Mouse (Mus musculus): ENCODE results near the gene Fbxl13. TPM values are rescaled to one million over a fixed set of nuclear protein-coding genes. Genes with fewer than 3 reads are reported as not detected.

The Fbxl13 gene
- total and polyA plus RNA-seq, 3 experiments: 0.14 to 0.30 (median 0.19) TPM

DNA sequence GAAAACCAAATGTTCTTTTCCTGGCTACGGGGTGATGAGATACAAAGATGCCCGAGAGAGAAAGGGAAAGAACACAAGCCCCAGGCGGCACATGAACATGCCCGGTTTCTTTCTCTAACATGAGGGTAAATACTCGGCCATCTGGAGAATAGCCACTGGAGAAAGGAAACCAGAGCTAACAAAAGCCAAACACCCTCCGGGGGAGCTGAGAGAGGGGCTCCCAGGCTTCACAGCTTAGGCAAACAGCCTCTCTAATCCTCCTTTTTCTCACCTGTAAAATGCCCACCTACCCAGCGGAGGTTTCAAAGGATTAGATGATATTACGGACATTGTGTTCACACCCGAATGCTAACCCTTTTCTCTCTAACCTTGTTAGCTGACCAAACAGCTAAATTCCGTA, 39.6 kb upstream of the Fbxl13 start:
- Histone ChIP-seq H3K4me2 (ENCODE audit: insufficient read depth, low read depth, poor library complexity, severe bottlenecking) (no peak overlapping the region), H3K4me3 (replicated peaks in 1 of 3; ENCODE audit: low read depth in 2 of 3, low read length in 2 of 3, poor library complexity in 1 of 3) (no peak overlapping the region), H3K36me3 (replicated peaks in 1 of 2; ENCODE audit: control insufficient read depth in 1 of 2, insufficient read depth in 1 of 2, low read length in 1 of 2) (no peaks in the 10 kb centered on the region), H3K79me2 (replicated peaks; ENCODE audit: control insufficient read depth, extremely low read depth, insufficient read depth, poor library complexity, severe bottlenecking) (no peaks in the 10 kb centered on the region), H3K27me3 (replicated peaks) (no peaks in the 10 kb centered on the region), H3K9me3 (replicated peaks; ENCODE audit: low read length) (no peaks in the 10 kb centered on the region), H3K27ac (ENCODE audit: insufficient read depth, low read depth) (no peak overlapping the region), H3K4me1 (ENCODE audit: control insufficient read depth in 1 of 2, insufficient read depth in 2 of 2) (peaks cover 3 to 16% of the 10 kb centered on the region in 2 experiments), H3K9ac (ENCODE audit: insufficient read depth, low read depth) (no peak overlapping the region)
- dilution Hi-C loops (cut with MboI; ENCODE audit: extremely low pct_ligation_motif_present, extremely low pct_unique_long_range_greater_than_20kb, low sequenced_read_pairs): no loop called here
- in situ Hi-C loops (cut with MboI; ENCODE audit: low pct_ligation_motif_present, low pct_unique_long_range_greater_than_20kb, low sequenced_read_pairs): no loop called here
- TF ChIP-seq NELFE (IDR thresholded peaks at IDR 0.05; ENCODE audit: low read depth, low read length): no peak
- TF ChIP-seq MYC (IDR thresholded peaks at IDR 0.05; ENCODE audit: low read depth, low read length): no peak
- no peak for TF ChIP-seq ZC3H11A (IDR thresholded peaks at IDR 0.05; ENCODE audit: low read depth, low read length)
- no peak for TF ChIP-seq MAX (IDR thresholded peaks at IDR 0.05; ENCODE audit: low read length)
- no peak for TF ChIP-seq CHD2 (IDR thresholded peaks at IDR 0.05; ENCODE audit: low read length)
- no peak for DNase-seq (ENCODE audit: extremely low read depth)

DNA sequence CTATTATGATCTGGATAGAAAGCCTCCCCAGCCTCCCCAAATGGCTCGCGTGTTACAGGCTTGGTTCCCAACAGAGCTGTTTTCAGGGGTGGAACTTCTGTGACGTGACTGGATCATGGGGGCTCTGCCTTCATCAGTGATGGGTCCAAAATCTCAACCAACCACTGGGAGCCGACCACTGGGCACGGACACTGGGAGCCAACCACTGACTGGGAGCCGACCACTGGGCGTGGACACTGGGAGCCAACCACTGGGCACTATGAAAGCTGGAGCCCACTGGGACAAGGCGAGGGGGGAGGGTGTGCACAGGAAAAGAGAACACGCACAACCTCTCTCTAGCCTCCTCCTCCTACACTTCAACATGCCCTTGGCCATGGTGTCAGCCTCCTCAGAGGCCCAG, 38.4 kb upstream of the Fbxl13 start:
- Histone ChIP-seq H3K27ac (ENCODE audit: insufficient read depth, low read depth) (no peak overlapping the region), H3K36me3 (replicated peaks in 1 of 2; ENCODE audit: control insufficient read depth in 1 of 2, insufficient read depth in 1 of 2, low read length in 1 of 2) (no peaks in the 10 kb centered on the region), H3K9ac (ENCODE audit: insufficient read depth, low read depth) (no peak overlapping the region), H3K27me3 (replicated peaks) (no peaks in the 10 kb centered on the region), H3K4me1 (ENCODE audit: control insufficient read depth in 1 of 2, insufficient read depth in 2 of 2) (peaks cover 3 to 16% of the 10 kb centered on the region in 2 experiments), H3K4me3 (replicated peaks in 1 of 3; ENCODE audit: low read depth in 2 of 3, low read length in 2 of 3, poor library complexity in 1 of 3) (no peak overlapping the region), H3K4me2 (ENCODE audit: insufficient read depth, low read depth, poor library complexity, severe bottlenecking) (no peak overlapping the region), H3K79me2 (replicated peaks; ENCODE audit: control insufficient read depth, extremely low read depth, insufficient read depth, poor library complexity, severe bottlenecking) (no peaks in the 10 kb centered on the region), H3K9me3 (replicated peaks; ENCODE audit: low read length) (no peaks in the 10 kb centered on the region)
- dilution Hi-C loops (cut with MboI; ENCODE audit: extremely low pct_ligation_motif_present, extremely low pct_unique_long_range_greater_than_20kb, low sequenced_read_pairs) (no loop called here), in situ Hi-C loops (cut with MboI; ENCODE audit: low pct_ligation_motif_present, low pct_unique_long_range_greater_than_20kb, low sequenced_read_pairs) (no loop called here)
- no peak for DNase-seq (ENCODE audit: extremely low read depth)
- no peak for TF ChIP-seq KAT2A (IDR thresholded peaks at IDR 0.05; ENCODE audit: insufficient replicate concordance, low read length)
- TF ChIP-seq CHD1 (IDR thresholded peaks at IDR 0.05; ENCODE audit: low read depth, low read length): no peak
- TF ChIP-seq EP300 (IDR thresholded peaks at IDR 0.05; ENCODE audit: low read length): no peak
- no peak for TF ChIP-seq JUN (IDR thresholded peaks at IDR 0.05; ENCODE audit: insufficient read depth, low read depth, low read length)
- no peak for TF ChIP-seq ZKSCAN1 (IDR thresholded peaks at IDR 0.05; ENCODE audit: borderline replicate concordance, low read depth, low read length)
- no peak for TF ChIP-seq PAX5 (IDR thresholded peaks at IDR 0.05; ENCODE audit: low read length)
- TF ChIP-seq SIN3A (IDR thresholded peaks at IDR 0.05; ENCODE audit: low read length): no peak
- no peak for TF ChIP-seq MAZ (IDR thresholded peaks at IDR 0.05; ENCODE audit: low read depth, low read length)
- no peak for TF ChIP-seq ETS1 (conservative IDR thresholded peaks at IDR 0.05; ENCODE audit: low read depth, low read length)
- TF ChIP-seq MXI1 (IDR thresholded peaks at IDR 0.05; ENCODE audit: low read depth, low read length): no peak
- no peak for TF ChIP-seq ZC3H11A (IDR thresholded peaks at IDR 0.05; ENCODE audit: low read depth, low read length)
- no peak for TF ChIP-seq MEF2A (IDR thresholded peaks at IDR 0.05; ENCODE audit: borderline replicate concordance, low read depth, low read length)
- no peak for TF ChIP-seq GABPA (IDR thresholded peaks at IDR 0.05; ENCODE audit: insufficient replicate concordance, low read depth, low read length)
- TF ChIP-seq RAD21 (IDR thresholded peaks at IDR 0.05; ENCODE audit: low read depth, low read length): no peak
- TF ChIP-seq E2F4 (IDR thresholded peaks at IDR 0.05; ENCODE audit: insufficient replicate concordance, low read depth, low read length): no peak
- no peak for TF ChIP-seq UBTF (IDR thresholded peaks at IDR 0.05; ENCODE audit: low read depth, low read length)
- TF ChIP-seq MAX (IDR thresholded peaks at IDR 0.05; ENCODE audit: low read length): no peak
- TF ChIP-seq SMC3 (IDR thresholded peaks at IDR 0.05; ENCODE audit: low read depth, low read length): no peak

Data from CH12.LX (cell line).